Mouse (Mus musculus) splenic B cell, adult 2 months (primary cell): ENCODE results near the gene Safb.
"Not testable (repeated sequence)": the region's sequence is repeated elsewhere in the genome, so short reads cannot be mapped to it uniquely, and the experiment has no call there.

Experiments used
- DNase-seq: peaks from one replicate; pipeline ENCODE4 v3.0.0-alpha.2; 2011; ENCODE audit warnings: low read depth, low spot score
- H3K27me3 ChIP-seq: 2 replicates; pipeline ENCODE4 v1.6.1; 2012; ENCODE audit warnings: mild to moderate bottlenecking, low read length, moderate library complexity, mixed read lengths; ENCODE audit not compliant: control insufficient read depth, poor library complexity, insufficient read depth, severe bottlenecking
- H3K36me3 ChIP-seq: 2 replicates; pipeline ENCODE4 v1.6.1; 2012; ENCODE audit warnings: mild to moderate bottlenecking, low read length, moderate library complexity, mixed read lengths; ENCODE audit not compliant: control insufficient read depth, poor library complexity, insufficient read depth, severe bottlenecking

Safb gene

GRCm38 (mm10) chr17:56629800-56630781 is 45.5 kb downstream of the Safb start:
- not testable (repeated sequence) for H3K36me3 ChIP-seq, DNase-seq

GRCm38 (mm10) chr17:56631807-56632206 is 47.2 kb downstream of the Safb start:
- no peak for DNase-seq
- Histone ChIP-seq H3K27me3 (no peaks in the 10 kb centered on the region), H3K36me3 (no peaks in the 10 kb centered on the region)

More at GRCm38 (mm10) chr17:56629800-56630781, 45.5 kb downstream of the Safb start:
- not testable (repeated sequence) for H3K27me3 ChIP-seq

GRCm38 (mm10) chr17:56634023-56634422 is 49.4 kb downstream of the Safb start:
- Histone ChIP-seq H3K36me3 (no peaks in the 10 kb centered on the region), H3K27me3 (no peaks in the 10 kb centered on the region)
- peak; percentile 84 for DNase-seq

GRCm38 (mm10) chr17:56643237-56643636 is 58.6 kb downstream of the Safb start:
- no peaks in the 10 kb centered on the region for H3K27me3 ChIP-seq
- no peak for DNase-seq
- no peaks in the 10 kb centered on the region for H3K36me3 ChIP-seq

- no peaks in the 10 kb centered on the region for H3K27me3 ChIP-seq
- DNase-seq, result no peak
- H3K36me3 ChIP-seq, result no peaks in the 10 kb centered on the region
These were observed 62.9 kb downstream of the Safb start for GRCm38 (mm10) chr17:56647546-56647945.

GRCm38 (mm10) chr17:56651801-56652200 is 67.2 kb downstream of the Safb start:
- DNase-seq, result no peak
- H3K27me3 ChIP-seq, result no peaks in the 10 kb centered on the region

GRCm38 (mm10) chr17:56654771-56655170 is 70.1 kb downstream of the Safb start:
- DNase-seq, result no peak
- no peaks in the 10 kb centered on the region for H3K27me3 ChIP-seq
- no peaks in the 10 kb centered on the region for H3K36me3 ChIP-seq

More at GRCm38 (mm10) chr17:56651801-56652200, 67.2 kb downstream of the Safb start:
- H3K36me3 ChIP-seq, result no peaks in the 10 kb centered on the region

- Histone ChIP-seq H3K36me3 (no peaks in the 10 kb centered on the region), H3K27me3 (no peaks in the 10 kb centered on the region)
- DNase-seq, result no peak
These were observed 70.7 kb downstream of the Safb start for GRCm38 (mm10) chr17:56655311-56655710.
